Mouse (Mus musculus) lung, adult 2 months (tissue): ENCODE measurements around the gene H2-Ab1.

Experiments
- CTCF ChIP-seq: fragments of 200-500 bp; IDR thresholded peaks from 2 replicates; pipeline ENCODE4 v1.5.1; 2011; ENCODE audit warnings: mild to moderate bottlenecking, low read length, control low read depth; ENCODE audit not compliant: insufficient read depth
- POLR2A ChIP-seq: fragments of 200-500 bp; IDR thresholded peaks from 2 replicates; pipeline ENCODE4 v1.6.1; 2011; ENCODE audit warnings: low read depth, mild to moderate bottlenecking, control low read depth, low read length, borderline replicate concordance; ENCODE audit errors: extremely low read depth

- TF ChIP-seq CTCF (no peak), POLR2A (no peak)
These were observed 30.6 kb downstream of the H2-Ab1 start for GRCm38 (mm10) chr17:34288131-34288530.
